Mouse (Mus musculus): ENCODE measurements around the gene Rbm6. TPM values are rescaled to one million over a fixed set of nuclear protein-coding genes. Genes with fewer than 3 reads are reported as not detected.
A peak's percentile ranks its signal among the peaks of the same experiment; 100 is the strongest.

Rbm6 gene
- total RNA-seq, 2 experiments from 2014 or later = 57.0 to 65.0 TPM

DNA sequence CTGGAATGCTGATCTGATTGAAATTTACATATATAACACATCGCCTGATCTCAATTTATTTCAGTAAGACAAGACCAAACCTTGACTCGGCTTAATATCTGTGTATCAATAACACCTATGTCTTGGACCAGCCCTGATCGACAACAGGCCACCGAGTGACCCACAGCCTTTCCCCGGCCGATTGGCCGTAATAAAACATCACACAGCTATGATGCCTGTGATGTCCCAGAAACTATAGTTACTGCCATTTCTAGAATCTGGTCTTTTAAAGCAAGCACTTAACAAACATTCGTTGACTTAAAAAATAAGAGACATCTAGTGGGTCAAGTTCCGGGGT is 103.0 kb downstream of the Rbm6 start:
- no peak for DNase-seq (ENCODE audit: low spot score in 2 of 2)
- intact Hi-C loops (cut with DNase I) = no loop called here

DNA sequence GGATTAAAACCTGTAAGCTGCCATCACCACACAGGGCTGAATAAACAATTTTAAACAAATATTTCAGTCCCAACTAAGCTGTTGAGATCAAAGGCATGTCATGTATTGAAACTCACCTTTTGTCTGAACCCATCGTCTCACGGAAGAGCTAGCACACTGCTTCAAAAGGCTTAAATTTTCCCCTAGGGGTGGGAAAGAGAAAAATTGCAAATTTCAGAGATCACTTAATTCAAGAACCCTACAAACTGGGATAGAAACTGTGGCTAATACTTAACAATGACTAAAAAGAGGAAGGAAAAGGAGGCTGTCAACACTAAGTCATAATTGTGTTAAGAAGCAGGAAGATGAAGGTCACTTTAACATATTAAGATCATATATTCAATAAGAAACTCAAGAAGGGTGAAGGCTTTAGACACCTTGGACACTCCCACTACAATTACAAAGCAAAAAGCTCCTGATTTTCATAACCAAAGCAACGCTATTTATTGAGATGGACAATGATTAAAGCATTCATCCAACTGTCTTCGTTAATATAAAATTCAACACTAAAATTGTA is 103.5 kb downstream of the Rbm6 start:
- DNase-seq (ENCODE audit: low spot score in 2 of 2) = no peak
- intact Hi-C loops (cut with DNase I) = no loop called here

- intact Hi-C loops (cut with DNase I) = no loop called here
- DNase-seq (ENCODE audit: low spot score in 2 of 2) = no peak
Observed at GRCm38 (mm10) chr9:107768851-107769250, 104.2 kb downstream of the Rbm6 start.

- intact Hi-C loops (cut with DNase I) = no loop called here
Observed at GRCm38 (mm10) chr9:107759593-107759992, 113.4 kb downstream of the Rbm6 start.

DNA sequence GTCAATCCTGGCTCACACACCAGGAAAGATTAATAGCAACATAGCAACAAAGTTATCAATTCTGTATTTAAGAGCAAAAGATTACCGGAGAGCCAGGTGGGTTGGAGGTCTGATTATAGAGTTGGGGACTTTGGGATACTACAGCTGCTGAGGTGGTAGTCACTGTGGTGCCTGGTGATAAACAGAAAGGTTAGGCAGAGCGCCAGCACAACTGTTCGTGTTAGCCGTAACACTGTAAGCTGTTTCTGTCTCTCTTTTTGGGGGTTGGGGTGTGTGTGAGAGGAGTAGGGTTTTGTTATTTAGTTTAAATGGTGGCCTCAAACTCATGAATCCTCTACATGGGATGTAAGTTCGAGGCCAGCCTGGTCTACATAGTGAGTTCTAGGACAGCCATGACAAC is 122.7 kb downstream of the Rbm6 start:
- no peak for DNase-seq (ENCODE audit: low spot score in 2 of 2)
- intact Hi-C loops (cut with DNase I) = no loop called here

More at GRCm38 (mm10) chr9:107759593-107759992, 113.4 kb downstream of the Rbm6 start:
- DNase-seq (ENCODE audit: low spot score in 2 of 2) = no peak

- DNase-seq (ENCODE audit: low spot score in 2 of 2) = no peak
Observed at GRCm38 (mm10) chr9:107748063-107748462, 125.0 kb downstream of the Rbm6 start.

DNA sequence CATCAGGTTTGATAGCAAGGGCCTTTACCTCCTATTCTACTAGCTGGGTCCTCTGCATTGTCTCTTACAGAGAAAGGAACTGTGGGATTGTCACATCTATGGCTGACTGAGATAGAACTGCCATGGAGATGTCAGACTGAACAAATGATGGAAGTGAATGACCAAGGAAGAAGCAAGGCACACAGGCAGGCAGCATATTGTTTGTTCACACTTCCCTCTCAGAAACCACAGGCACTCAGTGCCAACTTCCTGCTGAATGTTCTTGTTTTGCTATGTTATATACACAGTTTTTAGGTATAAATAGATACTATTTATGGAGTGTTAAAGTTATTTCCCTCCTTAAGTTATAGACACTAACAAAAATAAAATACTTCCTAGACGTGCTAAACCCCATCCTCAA is 125.7 kb downstream of the Rbm6 start:
- DNase-seq (ENCODE audit: low spot score in 2 of 2) = no peak
- intact Hi-C loops (cut with DNase I) = no loop called here

More at GRCm38 (mm10) chr9:107748063-107748462, 125.0 kb downstream of the Rbm6 start:
- intact Hi-C loops (cut with DNase I) = no loop called here

DNA sequence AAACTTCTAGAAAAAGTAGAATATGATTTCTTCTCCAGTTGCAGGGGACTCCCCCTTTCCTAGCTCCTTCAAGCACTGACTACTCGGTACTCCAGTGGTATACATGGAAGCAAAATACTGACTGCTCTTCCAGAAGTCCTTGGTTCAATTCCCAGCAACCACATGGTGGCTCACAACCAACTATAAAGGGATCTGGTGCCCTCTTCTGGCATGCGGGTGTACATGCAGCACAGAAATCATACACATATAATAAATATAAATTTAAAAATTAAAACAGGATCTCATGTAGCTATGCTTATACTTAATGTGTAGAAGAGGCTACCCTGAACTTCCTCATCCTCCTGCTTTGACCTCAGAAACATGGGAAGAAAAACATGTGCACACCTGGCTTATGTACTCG is 126.4 kb downstream of the Rbm6 start:
- no peak for DNase-seq (ENCODE audit: low spot score in 2 of 2)
- intact Hi-C loops (cut with DNase I) = no loop called here

GRCm38 (mm10) chr9:107744061-107744460 is 129.0 kb downstream of the Rbm6 start:
- DNase-seq (ENCODE audit: low spot score in 2 of 2) = no peak

DNA sequence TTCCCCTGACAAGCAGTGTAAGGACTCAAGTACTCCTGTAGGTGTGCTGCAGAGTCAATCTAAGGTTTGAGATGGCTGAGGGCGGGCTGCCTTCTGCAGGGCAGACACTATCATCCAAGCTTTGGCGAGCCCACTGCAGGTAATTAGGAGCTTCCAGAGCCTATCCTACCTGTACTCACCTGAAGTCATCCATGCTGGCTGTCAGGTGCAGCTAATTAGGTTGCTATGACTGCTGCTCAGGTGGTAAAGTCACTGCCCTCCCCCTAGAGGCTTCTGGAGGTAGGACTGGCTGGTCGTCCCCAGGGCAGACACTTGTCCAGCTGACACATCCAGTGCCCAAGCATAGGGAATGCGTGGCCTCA is 134.2 kb downstream of the Rbm6 start:
- intact Hi-C loops (cut with DNase I) = loop anchor here (1.0 to 5.0 kb wide), 3 partner anchors 54 to 137 kb away; no protein-coding TSS in a partner anchor
- DNase-seq (ENCODE audit: low spot score in 2 of 2) = peak; percentile 32 to 42

More at GRCm38 (mm10) chr9:107744061-107744460, 129.0 kb downstream of the Rbm6 start:
- intact Hi-C loops (cut with DNase I) = no loop called here

GRCm38 (mm10) chr9:107738020-107738840 is 134.8 kb downstream of the Rbm6 start:
- intact Hi-C loops (cut with DNase I) = loop anchor here (1.0 to 5.0 kb wide), 3 partner anchors 53 to 136 kb away; no protein-coding TSS in a partner anchor
- DNase-seq (ENCODE audit: low spot score in 2 of 2) = peak; percentile 90 to 93

DNA sequence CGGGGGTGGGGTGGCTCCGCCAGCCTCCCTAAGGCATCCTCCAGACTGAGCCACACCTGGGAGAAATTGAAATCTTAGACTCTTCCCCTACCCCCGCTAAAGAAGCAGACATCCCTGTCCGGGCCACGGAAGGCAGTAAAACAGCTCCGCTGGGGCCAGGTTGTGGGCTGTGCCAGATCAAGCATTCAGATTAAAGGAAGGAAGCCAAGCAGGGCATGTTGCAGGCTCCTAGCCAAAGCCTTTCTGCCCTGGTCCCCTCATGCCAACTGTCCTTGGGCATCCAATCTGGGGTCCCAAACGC is 136.9 kb downstream of the Rbm6 start:
- intact Hi-C loops (cut with DNase I) = loop anchor here (5.0 kb wide), 2 partner anchors 89 to 134 kb away; no protein-coding TSS in a partner anchor
- no peak for DNase-seq (ENCODE audit: low spot score in 2 of 2)

- DNase-seq (ENCODE audit: low spot score in 2 of 2) = no peak
- intact Hi-C loops (cut with DNase I) = loop anchor here (5.0 kb wide), 2 partner anchors 88 to 133 kb away; no protein-coding TSS in a partner anchor
Observed at GRCm38 (mm10) chr9:107735356-107736184, 137.5 kb downstream of the Rbm6 start.

DNA sequence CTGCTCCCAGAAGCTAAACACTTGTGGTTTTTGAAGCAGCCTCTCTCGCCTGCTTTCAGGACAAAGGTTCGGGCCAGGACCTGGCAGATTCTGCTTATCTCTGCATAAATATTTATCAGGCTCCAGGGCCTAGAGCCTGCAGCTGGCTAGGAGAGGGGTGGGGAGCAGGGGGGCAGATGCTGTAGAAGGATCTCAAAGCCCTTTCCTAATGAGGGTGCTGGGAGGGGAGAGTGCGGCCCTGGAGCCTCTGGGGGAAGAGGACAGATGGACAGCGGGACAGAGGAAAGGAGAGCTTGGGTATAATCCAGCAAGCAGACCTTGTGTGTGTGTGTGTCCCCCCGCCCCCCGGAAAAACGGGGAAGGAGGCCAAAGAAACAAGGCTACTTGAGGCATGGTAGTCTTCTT is 138.5 kb downstream of the Rbm6 start:
- no peak for DNase-seq (ENCODE audit: low spot score in 2 of 2)
- intact Hi-C loops (cut with DNase I) = no loop called here

DNA sequence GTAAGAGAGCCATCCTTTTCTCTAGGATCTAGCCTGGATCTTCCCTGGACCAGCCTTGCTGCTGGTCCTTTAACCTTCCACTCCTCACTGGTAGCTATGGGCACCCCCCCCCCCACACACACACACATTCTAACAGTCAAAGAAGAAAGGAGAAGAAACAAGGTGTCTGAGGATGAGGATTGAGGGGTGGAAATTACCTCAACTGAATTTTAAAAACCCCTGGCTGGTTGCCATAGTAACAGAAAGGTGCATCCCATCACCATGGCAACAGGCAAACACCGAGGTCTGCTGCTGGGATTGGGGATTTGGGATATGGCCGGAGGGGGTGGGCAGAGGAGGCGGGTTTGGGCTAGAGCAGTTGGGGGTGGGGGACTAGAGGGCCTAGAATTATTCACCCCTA is 143.3 kb downstream of the Rbm6 start:
- intact Hi-C loops (cut with DNase I) = no loop called here
- no peak for DNase-seq (ENCODE audit: low spot score in 2 of 2)

GRCm38 (mm10) chr9:107728919-107729670 is 143.9 kb downstream of the Rbm6 start:
- DNase-seq (ENCODE audit: low spot score in 2 of 2) = no peak
- intact Hi-C loops (cut with DNase I) = no loop called here

DNA sequence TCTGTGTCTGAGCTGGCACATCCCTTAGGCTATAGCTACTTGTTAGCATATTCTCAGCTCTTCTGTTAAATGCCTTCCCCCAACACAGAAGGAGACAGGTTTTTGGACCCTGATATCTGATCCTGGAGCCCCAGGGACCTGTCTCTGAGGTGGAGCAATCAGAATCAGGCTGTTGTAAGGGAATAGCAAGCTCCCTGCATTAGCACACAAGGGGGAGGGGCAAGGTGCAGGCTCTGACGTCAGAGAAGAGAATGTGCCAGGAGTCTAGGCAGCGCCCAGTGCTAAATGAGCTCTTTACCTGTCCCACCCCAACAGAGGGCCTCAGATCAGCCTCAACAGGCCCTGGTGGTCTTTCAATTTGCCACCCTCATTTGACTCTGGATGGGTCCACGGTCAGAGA is 146.0 kb downstream of the Rbm6 start:
- no peak for DNase-seq (ENCODE audit: low spot score in 2 of 2)
- intact Hi-C loops (cut with DNase I) = no loop called here

DNA sequence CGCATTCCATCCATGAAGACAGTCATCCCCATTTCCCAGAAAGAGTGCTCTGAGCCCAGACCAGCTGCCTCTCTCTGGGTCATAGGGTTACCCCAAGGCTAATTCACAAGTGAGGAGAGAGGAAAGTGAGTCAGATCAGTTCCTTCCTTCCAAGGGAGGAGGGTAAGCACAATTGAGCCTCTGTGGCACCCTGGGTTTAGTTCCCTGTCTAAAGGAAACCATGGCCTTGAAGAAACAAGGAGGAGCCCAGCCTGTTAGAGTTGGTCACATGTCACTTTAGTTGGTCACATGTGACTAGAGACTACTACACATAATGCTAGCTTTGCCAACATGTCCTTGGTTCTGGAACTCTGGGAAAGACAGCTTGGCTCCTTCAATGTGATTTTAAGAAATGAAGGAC is 148.2 kb downstream of the Rbm6 start:
- intact Hi-C loops (cut with DNase I) = no loop called here
- DNase-seq (ENCODE audit: low spot score in 2 of 2) = no peak

DNA sequence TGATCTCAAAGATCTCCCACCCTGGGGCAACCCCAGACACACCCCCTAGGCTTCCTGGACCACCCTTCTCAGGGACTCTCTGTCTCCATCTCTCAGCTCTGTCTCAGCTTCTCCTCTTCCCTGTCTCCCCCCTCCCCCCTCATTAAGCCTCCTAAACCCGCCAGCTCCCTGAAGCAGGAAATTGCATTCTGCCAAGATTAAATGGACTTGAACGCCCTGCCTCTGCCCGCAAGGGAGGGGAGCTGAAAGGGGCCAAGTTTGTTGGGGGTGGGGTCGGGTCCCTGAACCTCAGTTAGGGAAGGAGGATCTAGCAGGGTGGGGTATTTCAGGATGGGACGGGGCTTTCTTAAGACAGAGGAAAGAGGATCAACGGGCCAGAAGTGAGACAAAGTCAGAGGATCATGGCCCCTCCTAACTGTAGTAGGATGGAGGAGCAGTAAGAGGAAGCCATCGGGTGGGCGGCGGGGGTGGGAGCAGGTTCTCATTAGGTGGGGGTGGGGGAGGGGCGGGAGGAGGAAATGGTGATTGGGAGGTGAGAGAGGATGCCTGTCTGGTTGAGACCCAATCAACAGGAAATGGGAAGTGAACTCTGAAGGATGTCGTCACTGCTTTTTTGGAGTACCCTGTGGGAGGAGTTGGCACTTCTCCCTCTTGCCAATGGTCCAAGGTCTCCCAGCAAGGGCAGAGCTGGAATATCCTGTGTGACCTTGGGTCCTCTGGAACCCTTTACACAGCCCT is 149.1 kb downstream of the Rbm6 start:
- intact Hi-C loops (cut with DNase I) = no loop called here
- no peak for DNase-seq (ENCODE audit: low spot score in 2 of 2)

All from left cerebral cortex, postnatal 25 days (tissue).